Mouse (Mus musculus): ENCODE measurements around the gene Gprasp1. TPM values are rescaled to one million over a fixed set of nuclear protein-coding genes. Genes with fewer than 3 reads are reported as not detected.
"Not testable (repeated sequence)": the region's sequence is repeated elsewhere in the genome, so short reads cannot be mapped to it uniquely, and the experiment has no call there.

Gprasp1 gene
- polyA plus RNA-seq, 1 experiment from 2014 or later, result 271 TPM

DNA sequence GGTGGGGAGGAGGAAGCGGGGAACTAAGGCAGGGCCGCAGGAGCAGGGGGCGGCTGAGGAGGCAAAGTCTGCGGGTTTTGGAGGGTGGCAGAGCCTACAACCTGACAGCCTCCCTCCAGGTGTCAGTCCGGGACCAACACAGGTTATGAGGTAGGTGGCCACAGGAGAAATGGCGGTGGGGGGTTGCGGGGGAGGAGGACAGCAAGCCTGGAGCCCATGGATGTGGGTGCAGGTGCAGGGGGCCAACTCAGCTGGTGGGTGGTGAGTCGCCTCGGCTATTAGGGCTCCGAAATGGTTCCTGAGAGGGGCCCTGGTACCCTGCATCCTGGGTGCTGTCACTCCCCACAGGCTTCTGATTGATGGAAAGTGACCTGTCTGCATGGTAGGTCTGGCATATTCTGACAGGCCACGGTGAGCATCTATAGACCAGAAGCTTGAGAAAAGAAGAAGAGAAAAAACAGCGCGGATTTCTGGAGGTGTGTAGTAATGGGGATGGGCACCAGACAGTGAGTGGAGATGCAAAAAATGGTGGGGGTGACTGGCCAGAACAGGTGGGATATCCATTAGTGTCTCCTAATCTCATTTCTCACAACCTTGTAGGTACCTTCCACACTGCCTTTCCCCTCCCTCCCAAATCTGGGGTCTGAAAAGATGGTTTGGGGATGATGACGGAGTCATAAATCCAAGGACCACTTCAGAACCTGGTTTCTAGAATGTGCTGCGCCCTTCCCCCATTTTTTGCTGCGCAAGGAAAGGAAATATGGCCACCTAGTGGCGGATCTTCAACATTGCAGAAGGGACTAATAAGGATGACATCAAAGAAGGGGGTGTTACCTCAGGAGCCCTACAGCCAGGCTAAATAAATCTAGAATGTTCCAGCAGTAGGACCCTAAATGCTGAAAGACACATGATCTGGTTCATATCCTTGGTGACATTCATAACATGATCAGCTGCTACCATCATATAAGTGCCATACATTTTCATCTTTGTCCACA lies 97.2 kb downstream of the Gprasp1 start:
- 30% methylated on average over 16 of the region's 17 CpGs for WGBS
- not testable (repeated sequence) for H3K4me1 ChIP-seq; H3K36me3 ChIP-seq (replicated peaks); H3K9me3 ChIP-seq; H3K27me3 ChIP-seq (replicated peaks)
- H3K4me3 ChIP-seq, result peak overlapping the region; percentile 61
- peak overlapping the region; percentile 56 for H3K4me2 ChIP-seq
- ATAC-seq (replicated peaks), result peak; percentile 41
- H3K9ac ChIP-seq, result peak overlapping the region; percentile 73
- H3K27ac ChIP-seq, result peak overlapping the region; percentile 76

MicroRNAs within 50 kb of the gene (microRNA counts, 519-probe panel; counts per million panel counts)
- not detected for microRNA mmu-miR-1970

Small RNA genes within 50 kb of the gene (microRNA-seq; reads per million reads assigned to microRNA genes)
- gene Mir1970, result not detected
- not detected for gene Mir7646

Other genes starting within 250 kb of the Gprasp1 start
- gene AV320801, start 248.1 kb upstream of the Gprasp1 start, polyA plus RNA-seq (2015; fragmentation: Nextera tagmentation; extraction: Ambion mirVana), result not detected in 2 replicates
- gene Nxf7, start 144.0 kb upstream of the Gprasp1 start, polyA plus RNA-seq (2015; fragmentation: Nextera tagmentation; extraction: Ambion mirVana), result not detected in 2 replicates
- not detected in 2 replicates for gene Prame, start 115.0 kb upstream of the Gprasp1 start, polyA plus RNA-seq (2015; fragmentation: Nextera tagmentation; extraction: Ambion mirVana)
- not detected in 2 replicates for gene Tcp11x2, start 48.9 kb upstream of the Gprasp1 start, polyA plus RNA-seq (2015; fragmentation: Nextera tagmentation; extraction: Ambion mirVana)
- not detected in 2 replicates for gene Tmsb15a, start 17.5 kb upstream of the Gprasp1 start, polyA plus RNA-seq (2015; fragmentation: Nextera tagmentation; extraction: Ambion mirVana)
- gene Armcx5, start within 50 bp of the Gprasp1 start, polyA plus RNA-seq (2015; fragmentation: Nextera tagmentation; extraction: Ambion mirVana), result 12.5 and 12.8 TPM in 2 replicates
- 126 and 127 TPM in 2 replicates for gene Bhlhb9, start 54.9 kb downstream of the Gprasp1 start, polyA plus RNA-seq (2015; fragmentation: Nextera tagmentation; extraction: Ambion mirVana)
- gene Gprasp2, start 96.3 kb downstream of the Gprasp1 start, polyA plus RNA-seq (2015; fragmentation: Nextera tagmentation; extraction: Ambion mirVana), result 237 and 254 TPM in 2 replicates

Data from midbrain, embryonic 15.5 days (tissue).